7 mouse cellular contexts compared by ENCODE assay signal in the genomic region with DNA sequence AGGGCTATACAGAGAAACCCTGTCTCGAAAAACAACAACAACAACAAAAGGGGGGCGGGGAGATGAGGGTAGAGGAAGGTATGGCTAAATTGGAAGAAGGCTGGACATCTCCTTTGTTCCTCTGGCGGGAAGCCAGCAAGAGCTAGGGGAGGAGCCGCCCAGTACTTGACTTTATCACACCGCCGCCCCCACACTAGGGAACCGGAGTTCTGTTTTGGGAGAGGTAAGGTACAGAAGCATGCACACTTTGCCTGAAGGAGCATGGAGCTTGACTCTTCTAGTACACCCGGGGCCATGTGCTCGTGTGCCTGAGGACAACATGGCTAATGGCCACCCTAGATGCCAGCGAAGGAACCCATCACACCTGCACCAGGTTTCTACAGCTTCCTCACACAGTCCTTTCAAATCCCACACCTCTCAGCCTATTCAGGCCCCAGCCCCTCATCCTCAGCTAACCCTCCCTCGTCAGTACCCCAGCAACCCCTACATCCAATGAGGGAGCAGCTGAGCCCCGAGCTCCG. TPM values are rescaled to one million over a fixed set of nuclear protein-coding genes. Genes with fewer than 3 reads are reported as not detected.
A peak's percentile ranks its signal among the peaks of the same experiment; 100 is the strongest.
DNase-seq lines count a peak whose midpoint lies in the region; ATAC-seq and TF ChIP-seq lines count a peak whose summit lies in the region.

No protein-coding gene starts in this region.

- H3K9me3 ChIP-seq in embryonic facial prominence, embryonic 11.5 days (replicated peaks; ENCODE audit: control insufficient read depth, low read length): no peaks in the 10 kb centered on the region
- H3K9me3 ChIP-seq in hindbrain, embryonic 13.5 days: no peaks in the 10 kb centered on the region
- no peaks in the 10 kb centered on the region for H3K9me3 ChIP-seq in midbrain, embryonic 16.5 days (replicated peaks; ENCODE audit: control insufficient read depth, low read length, poor library complexity, severe bottlenecking)

- H3K4me1 ChIP-seq in embryonic facial prominence, embryonic 11.5 days (ENCODE audit: control insufficient read depth, insufficient read depth, low read length): peaks cover 6% of the 10 kb centered on the region
- peaks cover 18% of the 10 kb centered on the region for H3K4me1 ChIP-seq in hindbrain, embryonic 13.5 days (replicated peaks)
- peaks cover 7% of the 10 kb centered on the region for H3K4me1 ChIP-seq in midbrain, embryonic 16.5 days (ENCODE audit: control insufficient read depth, insufficient read depth, low read length)

- H3K36me3 ChIP-seq in embryonic facial prominence, embryonic 11.5 days (replicated peaks; ENCODE audit: control insufficient read depth, insufficient read depth, low read depth, low read length): no peaks in the 10 kb centered on the region
- no peaks in the 10 kb centered on the region for H3K36me3 ChIP-seq in hindbrain, embryonic 13.5 days
- no peaks in the 10 kb centered on the region for H3K36me3 ChIP-seq in midbrain, embryonic 16.5 days (ENCODE audit: control insufficient read depth, insufficient read depth, low read length)

- TF ChIP-seq CTCF in gastrocnemius, adult 2 months (IDR thresholded peaks at IDR 0.05): no peak

- 16% methylated on average over 13 of the region's 13 CpGs for WGBS in embryonic facial prominence, embryonic 11.5 days
- 21% methylated on average over 13 of the region's 13 CpGs for WGBS in hindbrain, embryonic 13.5 days
- WGBS in midbrain, embryonic 16.5 days: 23% methylated on average over 13 of the region's 13 CpGs

- no peak overlapping the region for H3K27ac ChIP-seq in embryonic facial prominence, embryonic 11.5 days (replicated peaks; ENCODE audit: low read depth, low read length)
- no peak overlapping the region for H3K27ac ChIP-seq in hindbrain, embryonic 13.5 days
- no peak overlapping the region for H3K27ac ChIP-seq in midbrain, embryonic 16.5 days (ENCODE audit: low read length)
- H3K27ac ChIP-seq in gastrocnemius, adult 2 months: no peak overlapping the region

- no peak overlapping the region for H3K4me3 ChIP-seq in embryonic facial prominence, embryonic 11.5 days (ENCODE audit: low read depth, low read length)
- peak overlapping the region; percentile 38 for H3K4me3 ChIP-seq in hindbrain, embryonic 13.5 days
- H3K4me3 ChIP-seq in midbrain, embryonic 16.5 days (ENCODE audit: low read depth, low read length): peak overlapping the region; percentile 39
- no peak overlapping the region for H3K4me3 ChIP-seq in gastrocnemius, adult 2 months

- intact Hi-C loops in left cerebral cortex, postnatal 4 days (cut with DNase I): loop anchor here (2.0 to 5.0 kb wide), 4 partner anchors 45 to 235 kb away; no protein-coding TSS in a partner anchor
- intact Hi-C loops in left cerebral cortex, postnatal 25 days (cut with DNase I): loop anchor here (1.0 to 2.0 kb wide), 4 partner anchors 62 to 339 kb away; a partner anchor contains a TSS
- intact Hi-C loops in gastrocnemius, adult 2 months (cut with DNase I): loop anchor here (1.0 kb wide), 2 partner anchors 62 to 135 kb away; no protein-coding TSS in a partner anchor

- ATAC-seq in embryonic facial prominence, embryonic 11.5 days (replicated peaks; ENCODE audit: insufficient number of reproducible peaks, low FRiP score, low TSS enrichment, low read depth): peak; percentile 85; the same call in 1 of the 2 replicates
- peak; percentile 95; the same call in 1 of the 2 replicates for ATAC-seq in hindbrain, embryonic 13.5 days (ENCODE audit: low FRiP score)
- peak; percentile 97; the same call in 1 of the 2 replicates for ATAC-seq in midbrain, embryonic 16.5 days

- no peak overlapping the region for H3K9ac ChIP-seq in embryonic facial prominence, embryonic 11.5 days (replicated peaks; ENCODE audit: low read length)
- H3K9ac ChIP-seq in hindbrain, embryonic 13.5 days: peak overlapping the region; percentile 65
- H3K9ac ChIP-seq in midbrain, embryonic 16.5 days (ENCODE audit: low read depth, low read length): peak overlapping the region; percentile 52; the same call in 1 of the 2 replicates

- H3K4me2 ChIP-seq in embryonic facial prominence, embryonic 11.5 days (ENCODE audit: low read depth, low read length): peak overlapping the region; percentile 37
- H3K4me2 ChIP-seq in hindbrain, embryonic 13.5 days: peak overlapping the region; percentile 70
- H3K4me2 ChIP-seq in midbrain, embryonic 16.5 days (ENCODE audit: low read length): peak overlapping the region; percentile 75

- DNase-seq in left cerebral cortex, postnatal 4 days: peak; percentile 23
- DNase-seq in left cerebral cortex, postnatal 25 days (ENCODE audit: low spot score in 2 of 2): no peak
- no peak for DNase-seq in embryonic facial prominence, embryonic 11.5 days (ENCODE audit: low spot score)
- DNase-seq in gastrocnemius, adult 2 months: no peak
- DNase-seq in adrenal gland, adult 8-10 months: no peak

- peaks cover 8% of the 10 kb centered on the region for H3K27me3 ChIP-seq in embryonic facial prominence, embryonic 11.5 days (ENCODE audit: control insufficient read depth, insufficient read depth, low read length)
- peaks cover 39% of the 10 kb centered on the region for H3K27me3 ChIP-seq in hindbrain, embryonic 13.5 days
- H3K27me3 ChIP-seq in midbrain, embryonic 16.5 days (ENCODE audit: control insufficient read depth, insufficient read depth, low read depth, low read length): peaks cover 7% of the 10 kb centered on the region

RNA-seq across cellular contexts. Expression of a gene that starts 8.6 kb away (rescaled TPM):
- total RNA-seq in left cerebral cortex, postnatal 4 days (2021): 1 to 10 TPM; 1.7 to 2.0 TPM
- total RNA-seq in left cerebral cortex, postnatal 25 days (2021): 1 to 10 TPM; 3.5 to 6.7 TPM
- 0.18 TPM in 1 of 2 replicates, not detected in the other for polyA plus RNA-seq in embryonic facial prominence, embryonic 11.5 days (2014; fragmentation: Nextera tagmentation; extraction: Ambion mirVana)
- 0.31 and 0.57 TPM in 2 replicates for polyA plus RNA-seq in hindbrain, embryonic 13.5 days (2015; fragmentation: Nextera tagmentation; extraction: Ambion mirVana)
- 0.76 and 1.6 TPM in 2 replicates for polyA plus RNA-seq in midbrain, embryonic 16.5 days (2015; fragmentation: Nextera tagmentation; extraction: Ambion mirVana)
- under 1 TPM in 1 of 2 experiments, not detected in 1; 0.10 TPM for total RNA-seq in gastrocnemius, adult 2 months (2021)
- total RNA-seq in adrenal gland, adult 8-10 months (2022): 1,000 to 10,000 TPM; 7,138 to 8,839 (median 8,155) TPM

RNA-seq across cellular contexts. Expression of a gene that starts 57.7 kb away (rescaled TPM):
- total RNA-seq in left cerebral cortex, postnatal 4 days (2021): 100 to 1,000 TPM; 128 to 151 TPM
- total RNA-seq in left cerebral cortex, postnatal 25 days (2021): 100 to 1,000 TPM; 139 to 145 TPM
- 0.24 and 0.68 TPM in 2 replicates for polyA plus RNA-seq in embryonic facial prominence, embryonic 11.5 days (2014; fragmentation: Nextera tagmentation; extraction: Ambion mirVana)
- 2.9 and 4.2 TPM in 2 replicates for polyA plus RNA-seq in hindbrain, embryonic 13.5 days (2015; fragmentation: Nextera tagmentation; extraction: Ambion mirVana)
- polyA plus RNA-seq in midbrain, embryonic 16.5 days (2015; fragmentation: Nextera tagmentation; extraction: Ambion mirVana): 1.6 and 1.9 TPM in 2 replicates
- total RNA-seq in gastrocnemius, adult 2 months (2021): 10 to 100 TPM in 1 of 2 experiments, 1 to 10 TPM in 1; 9.0 to 14.4 TPM
- total RNA-seq in adrenal gland, adult 8-10 months (2022): 10 to 100 TPM in 3 of 4 experiments, 1 to 10 TPM in 1; 9.5 to 23.8 (median 17.6) TPM

Comparison
In these comparisons a context has a peak if more than half of its experiments do, and no peak if none do; other contexts are left out.
1. H3K4me3 ChIP-seq: peak in hindbrain, embryonic 13.5 days (single experiment) and midbrain, embryonic 16.5 days (single experiment); none in embryonic facial prominence, embryonic 11.5 days (single experiment) and gastrocnemius, adult 2 months (single experiment).
2. RNA of a gene that starts 8.6 kb away (total RNA-seq): 7,138 to 8,839 TPM in adrenal gland, adult 8-10 months; 3.5 to 6.7 TPM in left cerebral cortex, postnatal 25 days, 1.7 to 2.0 TPM in left cerebral cortex, postnatal 4 days and 0.10 TPM in gastrocnemius, adult 2 months; every median in the first group is over 100 times any median in the second.
3. RNA of a gene that starts 57.7 kb away (total RNA-seq): 128 to 151 TPM in left cerebral cortex, postnatal 4 days and 139 to 145 TPM in left cerebral cortex, postnatal 25 days; 9.5 to 23.8 TPM in adrenal gland, adult 8-10 months and 9.0 to 14.4 TPM in gastrocnemius, adult 2 months; every median in the first group is over 4 times any median in the second.
4. Peak in every context shown above with its lines, with median percentiles within 50 percentile points of each other: ATAC-seq and H3K4me2 ChIP-seq.